Mouse (Mus musculus) kidney, adult 2 months (tissue): ENCODE measurements at regions not wholly inside any gene's neighbourhood (a gene's known extent, or its start where the extent isn't known, plus 50 kb on each side); places are given as distances from the start of the nearest gene placed in this dataset.

Experiments
- CTCF ChIP-seq: fragments of 200-500 bp; conservative IDR thresholded peaks from 2 replicates; pipeline ENCODE4 v1.5.1; 2011; ENCODE audit warnings: low read depth, mild to moderate bottlenecking, control low read depth, low read length, moderate library complexity, mixed read lengths; ENCODE audit not compliant: insufficient read depth, insufficient read length
- POLR2A ChIP-seq: fragments of 200-500 bp; IDR thresholded peaks from one replicate; pipeline ENCODE4 v1.6.1; 2011; ENCODE audit warnings: low read depth, low read length, control low read depth

GRCm38 (mm10) chr4:28377087-28377486 lies 435.8 kb upstream of the Epha7 start:
- TF ChIP-seq POLR2A = no peak
- TF ChIP-seq CTCF = no peak
